Mouse (Mus musculus): ENCODE measurements at regions not wholly inside any gene's neighbourhood (a gene's known extent, or its start where the extent isn't known, plus 50 kb on each side); places are given as distances from the start of the nearest gene placed in this dataset.
A peak's percentile ranks its signal among the peaks of the same experiment; 100 is the strongest.

DNA sequence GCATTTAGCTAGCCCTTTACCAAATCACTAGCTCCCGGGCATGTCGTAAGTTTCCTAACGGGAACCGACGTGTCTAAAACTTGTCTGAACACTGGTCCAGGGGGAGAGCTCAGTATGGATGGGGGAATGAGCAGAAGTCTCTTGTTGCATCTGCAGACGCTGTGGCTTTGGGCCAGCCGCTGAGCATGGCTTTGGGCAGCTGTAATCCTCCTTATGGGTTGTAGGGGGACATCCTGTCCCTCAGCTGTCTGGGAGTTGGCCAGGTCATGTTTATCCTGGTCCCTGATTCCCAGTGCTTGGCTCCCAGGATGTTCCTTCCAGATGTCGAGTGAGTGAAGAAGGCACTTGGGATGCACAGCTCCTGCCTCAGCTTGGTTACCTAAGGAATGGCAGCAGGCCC, 71.4 kb upstream of the Stx16 start:
- Histone ChIP-seq H3K9ac (ENCODE audit: low read length) (no peak overlapping the region), H3K36me3 (ENCODE audit: control insufficient read depth, insufficient read depth, low read length) (no peaks in the 10 kb centered on the region), H3K9me3 (ENCODE audit: control insufficient read depth, low read length) (peaks cover 18% of the 10 kb centered on the region), H3K27ac (replicated peaks in 1 of 2; ENCODE audit: control insufficient read depth in 1 of 2, insufficient read depth in 1 of 2, low read depth in 2 of 2, low read length in 2 of 2) (no peak overlapping the region), H3K4me1 (ENCODE audit: control insufficient read depth in 2 of 2, insufficient read depth in 2 of 2, low read length in 2 of 2) (peaks cover 3 to 5% of the 10 kb centered on the region in 2 experiments; a peak in 2 of 4 replicates), H3K27me3 (ENCODE audit: control insufficient read depth, insufficient read depth, low read length) (no peaks in the 10 kb centered on the region), H3K4me2 (ENCODE audit: low read length) (no peak overlapping the region), H3K4me3 (ENCODE audit: control insufficient read depth in 1 of 2, insufficient read depth in 1 of 2, low read depth in 1 of 2, low read length in 2 of 2) (no peak overlapping the region)
- WGBS: 80% methylated on average over 8 of the region's 8 CpGs
- no peak for ATAC-seq (ENCODE audit: insufficient number of reproducible peaks, insufficient read depth, low FRiP score, low read depth)

DNA sequence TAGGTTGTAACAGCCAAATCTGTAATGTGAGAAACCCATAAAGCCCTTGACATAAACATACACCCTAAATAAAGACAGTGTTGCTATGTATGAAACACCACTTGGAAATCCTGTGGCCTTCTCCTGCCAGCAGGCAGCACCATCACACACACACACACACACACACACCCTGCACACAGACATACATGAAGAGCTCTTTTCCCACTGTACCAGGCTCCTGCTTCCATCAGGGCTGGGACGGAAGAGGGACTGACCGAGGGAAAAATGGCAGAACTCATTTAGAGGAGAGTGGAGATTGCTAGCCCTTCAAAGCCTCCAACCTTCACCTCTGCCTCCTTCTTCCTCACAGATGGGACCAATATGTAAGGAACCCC, 68.1 kb upstream of the Stx16 start:
- no peak overlapping the region for H3K4me2 ChIP-seq (ENCODE audit: low read length)
- no peaks in the 10 kb centered on the region for H3K36me3 ChIP-seq (ENCODE audit: control insufficient read depth, insufficient read depth, low read length)
- H3K27me3 ChIP-seq (ENCODE audit: control insufficient read depth, insufficient read depth, low read length): no peaks in the 10 kb centered on the region
- peaks cover 16% of the 10 kb centered on the region for H3K9me3 ChIP-seq (ENCODE audit: control insufficient read depth, low read length)
- ATAC-seq (ENCODE audit: insufficient number of reproducible peaks, insufficient read depth, low FRiP score, low read depth): no peak
- no peak overlapping the region for H3K27ac ChIP-seq (replicated peaks in 1 of 2; ENCODE audit: control insufficient read depth in 1 of 2, insufficient read depth in 1 of 2, low read depth in 2 of 2, low read length in 2 of 2)
- H3K4me3 ChIP-seq (ENCODE audit: control insufficient read depth in 1 of 2, insufficient read depth in 1 of 2, low read depth in 1 of 2, low read length in 2 of 2): no peak overlapping the region
- WGBS: 63% methylated on average over 2 of the region's 2 CpGs
- no peak overlapping the region for H3K9ac ChIP-seq (ENCODE audit: low read length)
- H3K4me1 ChIP-seq (ENCODE audit: control insufficient read depth in 2 of 2, insufficient read depth in 2 of 2, low read length in 2 of 2): peaks cover 10 to 11% of the 10 kb centered on the region in 2 experiments; a peak in 3 of 4 replicates

DNA sequence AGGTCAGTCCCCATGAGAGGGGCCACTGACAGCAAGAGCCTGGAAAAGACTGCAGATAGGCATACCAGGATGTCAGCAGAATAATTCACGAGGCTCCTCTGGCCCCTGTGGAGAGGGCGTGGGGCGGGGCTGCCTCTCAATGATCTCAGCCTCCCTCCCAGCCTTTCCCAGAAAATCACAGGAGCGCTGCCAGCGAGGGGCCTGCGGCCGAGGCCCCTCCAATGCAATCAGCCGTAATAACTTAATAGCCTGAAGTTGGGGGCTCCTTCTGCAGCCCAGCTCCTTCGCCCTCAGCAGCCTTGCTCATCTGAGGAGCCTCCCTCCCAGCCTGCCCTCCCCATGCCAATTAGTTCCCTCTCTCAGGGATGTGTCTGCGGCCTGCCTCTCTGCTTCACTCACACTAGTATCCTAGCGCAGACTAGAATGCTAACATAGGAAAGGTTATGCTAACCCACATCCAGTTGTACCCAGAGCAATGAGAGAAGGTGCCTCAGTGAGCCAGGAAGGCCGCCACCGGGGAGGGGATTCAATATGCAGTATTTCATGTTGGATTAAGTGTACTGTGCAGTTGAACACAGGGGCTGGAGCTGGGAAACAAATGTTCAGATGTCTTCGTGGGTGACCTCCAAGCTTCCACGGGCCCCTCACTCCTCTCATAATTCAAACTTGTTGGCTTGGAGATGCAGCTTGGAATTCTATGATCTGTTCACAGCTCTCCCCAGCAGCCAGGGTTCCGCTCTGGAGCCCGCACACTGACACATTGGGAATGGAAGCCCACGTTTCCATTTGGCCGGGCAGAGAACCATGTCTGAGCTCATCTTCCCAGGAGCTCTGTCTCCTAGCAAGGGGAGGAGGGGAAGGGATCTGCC, 67.5 kb upstream of the Stx16 start:
- ATAC-seq (ENCODE audit: insufficient number of reproducible peaks, insufficient read depth, low FRiP score, low read depth): no peak
- no peak overlapping the region for H3K9ac ChIP-seq (ENCODE audit: low read length)

DNA sequence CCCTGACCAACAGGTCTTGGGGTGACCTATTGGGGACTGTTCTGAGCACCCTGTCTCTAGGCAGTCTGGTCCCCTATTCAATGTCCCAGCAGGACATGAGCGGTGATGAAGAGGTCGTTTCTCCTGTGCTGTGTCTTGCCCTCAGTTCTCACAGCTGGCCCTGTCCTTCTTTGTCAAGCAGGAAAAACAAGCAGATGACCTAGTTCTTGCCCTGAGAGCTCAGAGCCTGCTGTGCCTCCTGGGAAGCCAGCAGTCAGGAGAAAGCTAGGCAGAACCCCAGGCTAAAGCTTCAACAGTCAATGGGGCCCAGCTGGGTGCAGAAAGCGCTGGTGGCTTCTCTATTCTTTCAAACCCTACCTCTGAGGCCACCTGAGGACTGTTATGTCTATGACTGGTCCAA, 66.1 kb upstream of the Stx16 start:
- 68% methylated on average over 3 of the region's 3 CpGs for WGBS
- H3K27ac ChIP-seq (replicated peaks in 1 of 2; ENCODE audit: control insufficient read depth in 1 of 2, insufficient read depth in 1 of 2, low read depth in 2 of 2, low read length in 2 of 2): no peak overlapping the region
- ATAC-seq (ENCODE audit: insufficient number of reproducible peaks, insufficient read depth, low FRiP score, low read depth): no peak
- H3K36me3 ChIP-seq (ENCODE audit: control insufficient read depth, insufficient read depth, low read length): no peaks in the 10 kb centered on the region
- no peaks in the 10 kb centered on the region for H3K27me3 ChIP-seq (ENCODE audit: control insufficient read depth, insufficient read depth, low read length)
- H3K9ac ChIP-seq (ENCODE audit: low read length): no peak overlapping the region
- no peak overlapping the region for H3K4me2 ChIP-seq (ENCODE audit: low read length)
- peaks cover 10 to 11% of the 10 kb centered on the region in 2 experiments; a peak in 3 of 4 replicates for H3K4me1 ChIP-seq (ENCODE audit: control insufficient read depth in 2 of 2, insufficient read depth in 2 of 2, low read length in 2 of 2)
- no peak overlapping the region for H3K4me3 ChIP-seq (ENCODE audit: control insufficient read depth in 1 of 2, insufficient read depth in 1 of 2, low read depth in 1 of 2, low read length in 2 of 2)
- no peaks in the 10 kb centered on the region for H3K9me3 ChIP-seq (ENCODE audit: control insufficient read depth, low read length)

More for the DNA sequence above, 67.5 kb upstream of the Stx16 start:
- 57% methylated on average over 19 of the region's 19 CpGs for WGBS
- Histone ChIP-seq H3K36me3 (ENCODE audit: control insufficient read depth, insufficient read depth, low read length) (no peaks in the 10 kb centered on the region), H3K9me3 (ENCODE audit: control insufficient read depth, low read length) (peaks cover 13% of the 10 kb centered on the region), H3K27ac (replicated peaks in 1 of 2; ENCODE audit: control insufficient read depth in 1 of 2, insufficient read depth in 1 of 2, low read depth in 2 of 2, low read length in 2 of 2) (no peak overlapping the region), H3K4me3 (ENCODE audit: control insufficient read depth in 1 of 2, insufficient read depth in 1 of 2, low read depth in 1 of 2, low read length in 2 of 2) (no peak overlapping the region), H3K4me1 (ENCODE audit: control insufficient read depth in 2 of 2, insufficient read depth in 2 of 2, low read length in 2 of 2) (peaks cover 10 to 11% of the 10 kb centered on the region in 2 experiments; a peak in 3 of 4 replicates), H3K4me2 (ENCODE audit: low read length) (no peak overlapping the region), H3K27me3 (ENCODE audit: control insufficient read depth, insufficient read depth, low read length) (no peaks in the 10 kb centered on the region)

DNA sequence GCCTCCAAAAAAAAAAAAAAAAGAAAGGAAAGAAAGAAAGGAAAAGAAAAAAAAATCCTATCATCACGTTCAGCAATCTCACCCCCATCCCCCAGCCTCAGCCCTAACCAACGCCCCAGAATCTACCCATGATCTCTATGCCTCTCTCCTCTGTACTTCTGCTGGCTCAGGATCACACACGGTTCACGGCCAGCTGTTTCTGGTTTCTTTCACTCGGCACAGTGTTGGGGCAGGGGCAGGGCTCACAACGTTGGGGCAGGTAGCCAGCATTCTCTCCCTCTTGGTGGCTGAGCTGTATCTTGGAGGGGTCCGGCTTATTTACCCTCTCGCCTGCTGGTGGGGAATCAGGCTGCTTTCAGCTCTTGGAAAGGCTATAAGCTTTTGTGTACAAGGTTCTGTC, 64.7 kb upstream of the Stx16 start:
- Histone ChIP-seq H3K4me2 (ENCODE audit: low read length) (peak overlapping the region; percentile 36), H3K27ac (replicated peaks in 1 of 2; ENCODE audit: control insufficient read depth in 1 of 2, insufficient read depth in 1 of 2, low read depth in 2 of 2, low read length in 2 of 2) (no peak overlapping the region), H3K36me3 (ENCODE audit: control insufficient read depth, insufficient read depth, low read length) (no peaks in the 10 kb centered on the region), H3K9me3 (ENCODE audit: control insufficient read depth, low read length) (no peaks in the 10 kb centered on the region), H3K4me1 (ENCODE audit: control insufficient read depth in 2 of 2, insufficient read depth in 2 of 2, low read length in 2 of 2) (peaks cover 10 to 11% of the 10 kb centered on the region in 2 experiments; a peak in 3 of 4 replicates), H3K9ac (ENCODE audit: low read length) (no peak overlapping the region), H3K27me3 (ENCODE audit: control insufficient read depth, insufficient read depth, low read length) (no peaks in the 10 kb centered on the region), H3K4me3 (ENCODE audit: control insufficient read depth in 1 of 2, insufficient read depth in 1 of 2, low read depth in 1 of 2, low read length in 2 of 2) (no peak overlapping the region)
- ATAC-seq (ENCODE audit: insufficient number of reproducible peaks, insufficient read depth, low FRiP score, low read depth): peak; percentile 50; the same call in 1 of the 2 replicates
- 13% methylated on average over 8 of the region's 8 CpGs for WGBS

DNA sequence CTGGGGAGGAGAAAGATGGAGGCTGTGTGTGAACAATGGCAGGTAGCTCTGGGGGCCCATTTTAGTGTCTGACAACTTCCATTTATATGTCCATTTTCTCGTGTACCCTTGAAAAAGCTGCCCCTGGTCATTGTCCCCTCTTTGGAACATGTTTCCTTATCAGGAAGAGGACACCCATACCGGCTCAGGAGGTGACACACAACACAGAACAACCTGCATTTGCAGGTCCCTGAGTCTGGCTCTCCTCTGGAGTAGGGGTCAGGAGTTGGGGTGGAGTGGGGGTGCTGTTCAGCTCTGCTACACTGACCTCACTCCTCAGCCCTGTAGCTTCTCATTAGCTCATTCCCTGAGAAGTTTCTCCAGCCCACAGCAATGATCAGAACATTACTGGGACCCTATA, 61.7 kb upstream of the Stx16 start:
- no peaks in the 10 kb centered on the region for H3K9me3 ChIP-seq (ENCODE audit: control insufficient read depth, low read length)
- no peak overlapping the region for H3K4me2 ChIP-seq (ENCODE audit: low read length)
- no peak overlapping the region for H3K4me3 ChIP-seq (ENCODE audit: control insufficient read depth in 1 of 2, insufficient read depth in 1 of 2, low read depth in 1 of 2, low read length in 2 of 2)
- peaks cover 6 to 7% of the 10 kb centered on the region in 2 experiments; a peak in 3 of 4 replicates for H3K4me1 ChIP-seq (ENCODE audit: control insufficient read depth in 2 of 2, insufficient read depth in 2 of 2, low read length in 2 of 2)
- 39% methylated on average over 2 of the region's 2 CpGs for WGBS
- H3K9ac ChIP-seq (ENCODE audit: low read length): no peak overlapping the region
- H3K27ac ChIP-seq (replicated peaks in 1 of 2; ENCODE audit: control insufficient read depth in 1 of 2, insufficient read depth in 1 of 2, low read depth in 2 of 2, low read length in 2 of 2): no peak overlapping the region
- no peaks in the 10 kb centered on the region for H3K36me3 ChIP-seq (ENCODE audit: control insufficient read depth, insufficient read depth, low read length)
- H3K27me3 ChIP-seq (ENCODE audit: control insufficient read depth, insufficient read depth, low read length): no peaks in the 10 kb centered on the region
- no peak for ATAC-seq (ENCODE audit: insufficient number of reproducible peaks, insufficient read depth, low FRiP score, low read depth)

DNA sequence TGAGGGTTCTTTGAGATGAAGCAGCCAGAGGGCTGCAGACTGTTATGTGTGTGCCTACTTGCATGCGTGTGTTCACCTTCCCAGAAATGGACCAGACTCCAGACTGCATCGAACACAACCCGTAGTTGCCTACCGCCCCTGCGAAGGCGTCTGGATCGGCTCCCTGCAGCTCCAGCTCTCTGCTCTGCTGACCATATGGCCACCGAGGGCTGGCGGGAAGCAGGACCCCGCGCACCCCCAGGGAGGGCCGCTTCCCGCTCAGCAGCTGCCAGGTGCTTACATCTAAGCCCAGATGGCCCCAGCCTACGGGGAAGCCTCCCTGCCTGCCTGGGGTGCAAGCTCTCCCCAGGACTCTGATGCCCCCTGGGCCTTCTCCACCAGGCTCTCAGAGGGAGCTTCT, 60.8 kb upstream of the Stx16 start:
- H3K36me3 ChIP-seq (ENCODE audit: control insufficient read depth, insufficient read depth, low read length): no peaks in the 10 kb centered on the region
- H3K27ac ChIP-seq (replicated peaks in 1 of 2; ENCODE audit: control insufficient read depth in 1 of 2, insufficient read depth in 1 of 2, low read depth in 2 of 2, low read length in 2 of 2): no peak overlapping the region
- H3K4me3 ChIP-seq (ENCODE audit: control insufficient read depth in 1 of 2, insufficient read depth in 1 of 2, low read depth in 1 of 2, low read length in 2 of 2): no peak overlapping the region
- ATAC-seq (ENCODE audit: insufficient number of reproducible peaks, insufficient read depth, low FRiP score, low read depth): no peak
- no peak overlapping the region for H3K9ac ChIP-seq (ENCODE audit: low read length)
- no peak overlapping the region for H3K4me2 ChIP-seq (ENCODE audit: low read length)
- H3K9me3 ChIP-seq (ENCODE audit: control insufficient read depth, low read length): no peaks in the 10 kb centered on the region
- H3K4me1 ChIP-seq (ENCODE audit: control insufficient read depth in 2 of 2, insufficient read depth in 2 of 2, low read length in 2 of 2): peaks cover 6 to 7% of the 10 kb centered on the region in 2 experiments; a peak in 3 of 4 replicates
- no peaks in the 10 kb centered on the region for H3K27me3 ChIP-seq (ENCODE audit: control insufficient read depth, insufficient read depth, low read length)
- WGBS: 43% methylated on average over 14 of the region's 14 CpGs

Measured in heart, embryonic 14.5 days (tissue).